Mouse (Mus musculus) hindbrain, embryonic 12.5 days (tissue): ENCODE data around the gene Olfr628. TPM values are rescaled to one million over a fixed set of nuclear protein-coding genes. Genes with fewer than 3 reads are reported as not detected.
"Not testable (repeated sequence)": the region's sequence is repeated elsewhere in the genome, so short reads cannot be mapped to it uniquely, and the experiment has no call there.

Experiments
- ATAC-seq: fragments of 200-750 bp; cut with Nextera tagmentation; 2 replicates; pipeline ENCODE4 v1.8.0; 2017; ENCODE audit warnings: moderate TSS enrichment; ENCODE audit not compliant: low FRiP score
- H3K27ac ChIP-seq: fragments of 300-500 bp; sonication (generic); 2 replicates; pipeline ENCODE4 v1.5.1; 2016; ENCODE audit warnings: mild to moderate bottlenecking
- H3K27me3 ChIP-seq: fragments of 300-500 bp; sonication (generic); 2 replicates; pipeline ENCODE4 v1.6.1; 2016; ENCODE audit warnings: mild to moderate bottlenecking
- H3K36me3 ChIP-seq: fragments of 300-500 bp; sonication (generic); 2 replicates; pipeline ENCODE4 v1.6.1; 2016; ENCODE audit warnings: mild to moderate bottlenecking
- H3K4me1 ChIP-seq: fragments of 300-500 bp; sonication (generic); 2 replicates; pipeline ENCODE4 v1.6.1; 2016
- H3K4me2 ChIP-seq: fragments of 300-500 bp; sonication (generic); replicated peaks from 2 replicates; pipeline ENCODE4 v1.6.1; 2016; ENCODE audit warnings: mild to moderate bottlenecking
- H3K4me3 ChIP-seq: fragments of 300-500 bp; sonication (generic); 2 replicates; pipeline ENCODE4 v1.5.1; 2016; ENCODE audit warnings: mild to moderate bottlenecking
- H3K9ac ChIP-seq: fragments of 300-500 bp; sonication (generic); 2 replicates; pipeline ENCODE4 v1.6.1; 2016; ENCODE audit warnings: mild to moderate bottlenecking, moderate library complexity
- H3K9me3 ChIP-seq: fragments of 300-500 bp; sonication (generic); replicated peaks from 2 replicates; pipeline ENCODE4 v1.6.1; 2016; ENCODE audit warnings: mild to moderate bottlenecking
- WGBS: fragments of 180-500 bp; shearing (Covaris S2); methylation state at CpG from one replicate; pipeline ENCODE4 v1.1.7; 2016; 5-methylcytosine and 5-hydroxymethylcytosine counted together
- polyA plus RNA-seq: library from polyadenylated mRNA; unstranded; fragments of >200 nt; fragmentation: Nextera tagmentation; extraction: Ambion mirVana; gene quantifications from 2 replicates; pipeline ENCODE4 v1.2.1, GENCODE M21; 2016

Gene Olfr628
- polyA plus RNA-seq: not detected in 2 replicates

- Histone ChIP-seq H3K4me1 (no peaks in the 10 kb centered on the region), H3K9me3 (no peaks in the 10 kb centered on the region), H3K27ac (no peak within 1 kb of the TSS), H3K4me3 (no peak within 1 kb of the TSS), H3K4me2 (no peak within 1 kb of the TSS), H3K9ac (no peak within 1 kb of the TSS), H3K36me3 (no peaks in the 10 kb centered on the region), H3K27me3 (no peaks in the 10 kb centered on the region)
- 95% methylated on average over 1 of the region's 1 CpGs for WGBS
- no peak for ATAC-seq
These were observed at the start of gene Olfr628 for GRCm38 (mm10) chr7:103730074-103730473. Gene Olfr628, plus strand, starts transcription at chr7:103730374.

DNA sequence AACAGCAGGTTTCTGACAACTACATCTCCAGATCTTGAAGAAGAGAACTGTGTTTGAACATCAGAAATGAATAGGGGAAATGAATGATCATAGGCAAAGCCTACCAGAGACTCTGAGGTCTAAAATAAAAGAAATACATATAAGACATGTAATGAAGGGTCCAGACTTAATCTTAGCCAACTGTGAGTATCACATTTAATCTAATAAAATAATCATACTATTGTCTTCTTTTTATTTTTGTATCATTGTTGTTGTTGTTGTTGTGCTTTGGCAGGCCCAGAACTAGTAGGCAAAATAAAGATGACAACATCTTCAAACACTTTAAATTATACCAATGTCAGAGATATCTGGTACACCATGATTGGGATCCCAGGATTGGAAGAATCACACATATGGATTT lies 47.8 kb upstream of the Olfr628 start, which contains the start of gene Olfr625-ps1:
TSS of gene Olfr625-ps1 (plus strand) at position 301 of the 400 bp plus-strand sequence.
- Histone ChIP-seq H3K36me3 (no peaks in the 10 kb centered on the region), H3K9me3 (no peaks in the 10 kb centered on the region), H3K27me3 (no peaks in the 10 kb centered on the region), H3K4me1 (no peaks in the 10 kb centered on the region), H3K4me3 (no peak within 1 kb of the TSS), H3K27ac (no peak within 1 kb of the TSS), H3K9ac (no peak within 1 kb of the TSS), H3K4me2 (no peak within 1 kb of the TSS)
- no peak for ATAC-seq

DNA sequence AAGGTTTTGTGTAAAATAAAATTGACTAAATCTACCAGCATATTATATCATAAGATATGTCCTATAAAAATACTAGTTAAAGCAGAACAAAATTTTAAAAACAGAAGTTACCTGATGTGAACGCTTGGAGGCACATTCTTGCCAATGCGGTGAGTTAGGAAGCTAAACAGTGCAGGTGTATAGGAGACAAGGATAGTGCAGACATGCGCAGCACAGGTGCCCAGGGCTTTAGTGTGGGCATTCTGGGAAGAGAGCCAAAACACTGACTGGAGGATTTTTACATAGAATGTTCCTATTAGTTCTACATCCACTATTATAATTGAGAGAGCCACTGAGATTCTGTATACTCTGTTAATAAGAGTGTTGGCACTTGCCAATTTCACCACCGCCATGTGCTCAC lies 30.7 kb upstream of the Olfr628 start:
- H3K9ac ChIP-seq: no peak overlapping the region
- H3K4me1 ChIP-seq: no peaks in the 10 kb centered on the region
- no peak overlapping the region for H3K4me2 ChIP-seq
- H3K27me3 ChIP-seq: no peaks in the 10 kb centered on the region
- ATAC-seq: no peak
- WGBS: 92% methylated on average over 4 of the region's 4 CpGs
- H3K36me3 ChIP-seq: no peaks in the 10 kb centered on the region
- no peaks in the 10 kb centered on the region for H3K9me3 ChIP-seq
- no peak overlapping the region for H3K27ac ChIP-seq
- no peak overlapping the region for H3K4me3 ChIP-seq

GRCm38 (mm10) chr7:103712024-103712423 lies 18.1 kb upstream of the Olfr628 start:
- Histone ChIP-seq H3K9me3 (no peaks in the 10 kb centered on the region), H3K36me3 (no peaks in the 10 kb centered on the region), H3K27me3 (no peaks in the 10 kb centered on the region), H3K4me2 (no peak overlapping the region), H3K9ac (no peak overlapping the region), H3K27ac (no peak overlapping the region), H3K4me1 (no peaks in the 10 kb centered on the region), H3K4me3 (no peak overlapping the region)
- WGBS: 35% methylated on average over 2 of the region's 2 CpGs
- no peak for ATAC-seq

DNA sequence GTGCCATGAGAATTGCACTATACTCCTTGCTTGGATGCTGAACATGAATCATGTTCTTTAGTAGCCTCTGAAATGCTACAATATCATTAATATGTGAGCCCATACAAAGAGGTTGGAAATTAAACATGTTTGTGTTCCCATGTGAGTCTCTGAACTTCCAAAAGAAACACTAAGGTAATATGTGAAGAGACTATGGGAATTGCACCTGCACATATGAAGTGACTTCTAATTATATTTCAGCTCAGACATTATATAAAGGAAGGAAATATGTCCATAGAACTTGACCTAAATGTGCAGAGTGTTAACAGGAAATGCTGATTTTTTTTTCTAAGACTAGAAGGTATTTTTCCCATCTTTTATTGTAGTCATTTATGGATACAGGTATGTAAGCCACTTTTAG lies 15.8 kb upstream of the Olfr628 start, which contains the start of gene Olfr243:
TSS of gene Olfr243 (plus strand) at position 301 of the 400 bp plus-strand sequence.
- no peak for ATAC-seq
- Histone ChIP-seq H3K9ac (no peak within 1 kb of the TSS), H3K4me3 (no peak within 1 kb of the TSS), H3K27ac (no peak within 1 kb of the TSS), H3K27me3 (no peaks in the 10 kb centered on the region), H3K4me1 (no peaks in the 10 kb centered on the region), H3K36me3 (no peaks in the 10 kb centered on the region), H3K9me3 (no peaks in the 10 kb centered on the region), H3K4me2 (no peak within 1 kb of the TSS)

GRCm38 (mm10) chr7:103716398-103716797 lies 13.8 kb upstream of the Olfr628 start:
- H3K9ac ChIP-seq, ATAC-seq, H3K27me3 ChIP-seq, H3K36me3 ChIP-seq, H3K9me3 ChIP-seq, H3K4me1 ChIP-seq, H3K4me3 ChIP-seq, H3K27ac ChIP-seq, H3K4me2 ChIP-seq: not testable (repeated sequence)
- whole genome bisulfite sequencing: 93% methylated on average over 1 of the region's 1 CpGs

DNA sequence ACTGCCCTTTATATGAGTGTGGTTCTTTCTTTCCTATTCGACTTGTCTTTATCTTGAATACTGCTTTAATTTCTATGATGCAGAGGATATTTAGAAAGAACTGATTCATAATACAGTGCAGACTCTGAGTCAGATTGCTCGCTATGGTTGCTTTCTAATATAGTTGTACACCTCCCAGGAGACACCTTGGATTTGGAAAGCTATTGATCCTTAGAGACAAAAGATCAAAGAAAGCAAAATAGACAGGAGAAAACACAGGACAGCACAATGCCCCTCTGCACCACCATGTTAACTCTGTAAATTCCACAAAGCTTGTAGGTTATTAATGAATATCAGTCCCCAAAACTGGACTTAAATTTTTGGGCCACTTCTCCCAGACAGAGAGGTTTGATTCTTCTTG lies 14.7 kb downstream of the Olfr628 start, which contains the start of gene Olfr629:
TSS of gene Olfr629 (minus strand) at position 101 of the 400 bp plus-strand sequence.
- Histone ChIP-seq H3K9me3 (no peaks in the 10 kb centered on the region), H3K27ac (no peak within 1 kb of the TSS), H3K27me3 (no peaks in the 10 kb centered on the region), H3K36me3 (no peaks in the 10 kb centered on the region), H3K4me3 (no peak within 1 kb of the TSS), H3K4me2 (no peak within 1 kb of the TSS), H3K4me1 (no peaks in the 10 kb centered on the region), H3K9ac (no peak within 1 kb of the TSS)
- no peak for ATAC-seq
- whole genome bisulfite sequencing: 85% methylated on average over 2 of the region's 2 CpGs

- Histone ChIP-seq H3K36me3 (no peaks in the 10 kb centered on the region), H3K4me3 (no peak within 1 kb of the TSS), H3K4me2 (no peak within 1 kb of the TSS), H3K27ac (no peak within 1 kb of the TSS), H3K9me3 (no peaks in the 10 kb centered on the region), H3K9ac (no peak within 1 kb of the TSS), H3K27me3 (no peaks in the 10 kb centered on the region), H3K4me1 (no peaks in the 10 kb centered on the region)
- no peak for ATAC-seq
- WGBS: 48% methylated on average over 2 of the region's 2 CpGs
These were observed 27.1 kb downstream of the Olfr628 start, which contains the start of gene Olfr630 for GRCm38 (mm10) chr7:103757233-103757632. Gene Olfr630, minus strand, starts transcription at chr7:103757333.

GRCm38 (mm10) chr7:103762212-103762611 lies 32.0 kb downstream of the Olfr628 start:
- not testable (repeated sequence) for H3K4me2 ChIP-seq, H3K4me1 ChIP-seq, H3K9me3 ChIP-seq, H3K4me3 ChIP-seq, H3K9ac ChIP-seq, H3K27me3 ChIP-seq, H3K27ac ChIP-seq, ATAC-seq, H3K36me3 ChIP-seq
- 89% methylated on average over 6 of the region's 6 CpGs for WGBS

DNA sequence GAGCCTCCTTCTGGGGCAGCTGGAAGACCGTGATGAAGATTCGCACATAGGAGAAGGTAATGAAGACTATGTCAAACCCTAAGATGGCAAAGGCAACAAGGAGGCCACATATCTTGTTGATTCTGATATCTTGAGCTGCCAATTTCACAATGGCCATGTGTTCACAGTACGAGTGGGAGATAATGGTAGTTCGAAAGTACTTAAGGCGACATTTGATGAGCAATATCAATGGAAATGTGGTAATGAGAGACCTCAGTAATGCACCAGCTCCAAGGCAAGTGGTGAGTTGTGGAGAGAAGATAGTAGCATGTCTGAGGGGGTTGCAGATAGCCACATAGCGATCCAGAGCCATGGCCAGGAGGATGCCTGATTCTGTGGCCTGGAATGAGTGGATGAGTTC lies 37.5 kb downstream of the Olfr628 start:
- H3K9ac ChIP-seq, H3K27me3 ChIP-seq, H3K27ac ChIP-seq, H3K36me3 ChIP-seq, H3K4me3 ChIP-seq, H3K4me2 ChIP-seq, H3K4me1 ChIP-seq, H3K9me3 ChIP-seq, ATAC-seq: not testable (repeated sequence)
- WGBS: 95% methylated on average over 6 of the region's 6 CpGs

GRCm38 (mm10) chr7:103771494-103771893 lies 41.3 kb downstream of the Olfr628 start, which contains the start of gene Olfr69:
Gene Olfr69, minus strand, starts transcription at chr7:103771594.
- ATAC-seq: no peak
- H3K9me3 ChIP-seq: no peaks in the 10 kb centered on the region
- H3K4me1 ChIP-seq: no peaks in the 10 kb centered on the region
- no peak within 1 kb of the TSS for H3K4me3 ChIP-seq
- WGBS: 73% methylated on average over 2 of the region's 2 CpGs
- H3K36me3 ChIP-seq: no peaks in the 10 kb centered on the region
- H3K4me2 ChIP-seq: no peak within 1 kb of the TSS
- H3K9ac ChIP-seq: no peak within 1 kb of the TSS
- no peaks in the 10 kb centered on the region for H3K27me3 ChIP-seq
- no peak within 1 kb of the TSS for H3K27ac ChIP-seq

DNA sequence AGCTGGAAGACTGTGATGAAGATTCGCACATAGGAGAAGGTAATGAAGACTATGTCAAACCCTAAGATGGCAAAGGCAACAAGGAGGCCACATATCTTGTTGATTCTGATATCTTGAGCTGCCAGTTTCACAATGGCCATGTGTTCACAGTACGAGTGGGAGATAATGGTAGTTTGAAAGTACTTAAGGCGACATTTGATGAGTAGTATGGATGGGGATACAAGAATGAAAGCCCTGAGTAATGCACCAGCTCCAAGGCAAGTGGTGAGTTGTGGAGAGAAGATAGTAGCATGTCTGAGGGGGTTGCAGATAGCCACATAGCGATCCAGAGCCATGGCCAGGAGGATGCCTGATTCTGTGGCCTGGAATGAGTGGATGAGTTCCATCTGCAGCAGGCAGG lies 47.5 kb downstream of the Olfr628 start:
- H3K4me2 ChIP-seq, H3K4me3 ChIP-seq, H3K27me3 ChIP-seq, ATAC-seq, H3K27ac ChIP-seq, H3K4me1 ChIP-seq, H3K36me3 ChIP-seq, H3K9me3 ChIP-seq, H3K9ac ChIP-seq: not testable (repeated sequence)
- 86% methylated on average over 4 of the region's 4 CpGs for WGBS

- ATAC-seq: no peak
- H3K4me1 ChIP-seq: no peaks in the 10 kb centered on the region
- H3K4me2 ChIP-seq: no peak within 1 kb of the TSS
- no peaks in the 10 kb centered on the region for H3K36me3 ChIP-seq
- WGBS: 81% methylated on average over 3 of the region's 3 CpGs
- no peak within 1 kb of the TSS for H3K9ac ChIP-seq
- no peaks in the 10 kb centered on the region for H3K27me3 ChIP-seq
- H3K9me3 ChIP-seq: no peaks in the 10 kb centered on the region
- H3K27ac ChIP-seq: no peak within 1 kb of the TSS
- no peak within 1 kb of the TSS for H3K4me3 ChIP-seq
These were observed 49.4 kb downstream of the Olfr628 start, which contains the start of gene Olfr68 for GRCm38 (mm10) chr7:103779598-103779997. Gene Olfr68, minus strand, starts transcription at chr7:103779698.
